Mouse (Mus musculus) frontal cortex, postnatal 36 days (tissue): Measurements from ENCODE around the gene Zfp609.
A peak's percentile ranks its signal among the peaks of the same experiment; 100 is the strongest.
"Not testable (repeated sequence)": the region's sequence is repeated elsewhere in the genome, so short reads cannot be mapped to it uniquely, and the experiment has no call there.

ENCODE experiments used
- DNase-seq, 2 experiments: peaks; one replicate each; pipeline ENCODE4 v3.0.0; 2022; ENCODE audit warnings: low spot score in 2 of 2

Gene Zfp609

DNA sequence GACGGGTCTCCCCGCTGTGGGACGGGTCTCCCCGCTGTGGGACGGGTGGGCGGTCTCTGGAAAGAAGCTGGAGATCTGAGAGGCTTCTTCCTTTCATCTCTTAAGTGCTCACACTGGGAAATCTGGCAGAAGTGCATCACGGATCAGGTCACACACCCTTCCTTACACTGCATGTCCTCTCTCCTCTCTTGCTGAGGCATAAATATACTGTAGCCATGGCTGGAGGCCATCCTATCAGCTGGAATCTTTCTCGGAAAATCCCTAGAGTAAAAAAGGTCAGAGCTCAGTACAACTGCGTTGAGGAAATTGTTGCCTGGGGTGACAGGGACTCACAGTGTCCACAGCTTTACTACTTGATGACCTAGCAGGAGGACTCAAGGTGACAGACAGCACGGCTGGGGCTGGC is 106.2 kb downstream of the Zfp609 start:
- DNase-seq, result no peak

DNA sequence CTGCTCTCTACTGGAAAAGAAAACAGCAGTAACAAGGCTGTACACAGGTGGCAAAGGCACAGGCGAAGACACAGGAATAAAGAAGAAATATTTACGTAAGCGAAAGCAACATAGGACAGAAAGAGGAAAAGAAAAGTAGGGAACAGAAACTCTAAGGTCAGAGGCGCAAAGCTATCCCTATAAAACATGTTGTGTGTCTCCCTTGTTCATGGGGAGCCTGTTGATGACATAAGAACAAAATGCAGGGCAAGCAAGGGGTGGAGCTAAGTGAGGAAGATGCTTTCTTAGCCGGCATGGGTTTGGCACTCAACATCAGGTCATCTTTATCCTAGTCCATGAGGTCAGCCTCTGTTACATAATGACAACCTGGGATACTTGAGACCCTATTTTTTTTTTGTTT is 109.2 kb downstream of the Zfp609 start:
- DNase-seq, result no peak

DNA sequence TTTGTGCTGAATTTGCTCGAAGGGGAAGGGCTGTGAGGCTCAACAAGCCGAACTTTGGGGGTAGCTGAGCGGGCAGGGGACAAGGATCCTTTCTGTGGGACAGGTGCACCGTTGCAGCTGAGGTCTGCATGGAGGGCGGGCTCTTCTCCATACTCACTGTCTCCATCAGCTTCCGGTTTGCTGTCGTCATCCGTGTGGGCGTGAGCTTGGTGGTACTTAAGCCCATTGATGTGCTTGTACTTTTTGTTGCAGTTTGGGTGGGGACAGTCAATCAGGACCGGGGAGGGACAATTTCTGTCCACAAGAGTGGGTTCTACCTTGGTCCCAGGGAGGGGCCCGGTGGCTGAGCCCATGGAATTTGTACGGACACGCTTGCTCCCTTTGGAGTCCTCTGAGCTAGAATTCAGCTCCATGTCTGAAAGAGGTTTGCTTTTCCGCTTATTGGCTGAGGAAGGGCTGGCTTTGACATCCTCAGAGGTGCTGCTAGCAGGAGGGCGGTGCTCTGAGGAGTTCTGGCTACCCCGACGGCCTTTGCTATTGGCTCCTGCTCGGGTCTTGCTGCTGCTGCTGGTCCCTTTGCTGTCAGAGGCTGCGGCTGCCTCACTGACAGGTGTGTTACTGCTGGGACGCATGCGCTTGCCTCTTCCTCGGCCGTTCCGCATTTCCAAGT is 123.3 kb downstream of the Zfp609 start:
- no peak for DNase-seq

DNA sequence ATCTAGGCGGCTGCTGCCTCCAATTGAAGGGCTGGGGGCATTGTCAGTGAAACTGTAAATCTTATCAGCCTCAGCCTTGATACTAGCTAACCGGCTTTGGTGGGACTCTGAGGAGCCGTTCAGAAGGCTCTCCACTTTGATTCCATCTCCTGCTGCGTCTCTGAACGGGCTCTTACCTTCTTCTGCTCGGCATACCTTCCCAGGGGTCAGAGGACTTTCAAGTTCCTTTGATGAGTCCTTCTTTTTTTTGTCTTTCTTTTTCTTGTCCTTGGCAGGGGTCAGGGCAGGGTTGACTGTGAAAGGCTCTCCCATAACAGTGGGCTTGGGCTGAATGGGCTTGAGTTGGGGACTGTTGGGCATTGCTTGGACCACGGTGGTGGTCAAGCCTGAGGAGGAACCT is 124.1 kb downstream of the Zfp609 start:
- DNase-seq, result no peak

DNA sequence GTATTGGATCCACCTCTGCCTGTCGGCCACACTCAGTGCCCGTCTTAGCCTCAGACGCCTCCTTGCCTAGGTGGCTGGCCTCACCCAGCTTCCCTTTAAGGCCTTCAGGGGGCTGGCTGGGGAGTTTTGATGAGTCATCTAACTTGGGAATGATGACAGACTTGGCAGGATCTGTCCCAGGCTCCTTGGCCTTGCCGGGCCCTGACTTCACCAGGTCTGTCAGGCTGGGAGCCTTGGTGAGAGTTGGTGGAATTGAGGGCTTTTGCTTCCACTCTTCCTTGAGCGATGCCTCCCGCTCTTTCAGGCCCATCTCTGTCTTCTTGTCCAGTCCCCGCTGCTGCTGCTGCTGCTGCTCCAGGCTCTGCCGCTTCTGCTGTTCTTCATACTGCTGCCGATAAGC is 125.1 kb downstream of the Zfp609 start:
- no peak for DNase-seq

DNA sequence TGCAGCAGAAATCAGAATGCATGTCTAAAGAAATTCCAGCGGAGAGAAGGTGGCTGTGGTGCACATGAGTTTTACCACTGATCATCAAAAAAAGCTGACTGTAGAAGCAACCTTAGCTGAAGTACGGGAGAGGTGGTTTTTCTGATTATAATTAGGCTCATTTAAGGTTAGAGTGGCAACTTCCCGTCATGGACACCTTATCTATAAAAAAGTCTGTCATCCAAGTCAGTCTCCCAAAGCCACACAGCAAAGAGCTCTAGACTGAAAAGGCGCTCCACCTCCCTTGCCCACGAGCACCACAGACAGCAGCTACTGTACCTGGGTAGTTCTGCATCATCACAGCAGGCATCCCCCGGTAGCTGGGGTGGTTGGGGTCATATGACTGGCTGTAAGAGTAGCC is 126.9 kb downstream of the Zfp609 start:
- DNase-seq, result no peak

DNA sequence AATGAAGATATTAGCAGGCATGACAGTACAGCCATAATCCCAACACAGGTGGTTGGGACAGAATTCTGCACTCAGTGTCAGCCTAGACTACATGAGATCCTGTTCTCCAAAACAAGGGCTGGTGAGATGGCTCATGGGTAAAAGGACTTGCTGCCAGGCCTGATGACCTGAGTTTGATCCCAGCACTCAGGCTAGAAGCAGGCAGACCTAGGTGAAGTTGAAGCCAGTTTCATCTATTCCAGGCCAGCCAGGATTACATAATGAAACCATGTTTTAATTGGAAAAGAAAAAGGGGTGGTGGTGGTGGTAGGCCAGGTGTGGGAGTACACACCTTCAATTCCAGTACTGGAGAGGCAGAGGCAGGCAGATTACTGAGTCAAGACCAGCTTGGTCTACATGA is 129.4 kb downstream of the Zfp609 start:
- no peak for DNase-seq

DNA sequence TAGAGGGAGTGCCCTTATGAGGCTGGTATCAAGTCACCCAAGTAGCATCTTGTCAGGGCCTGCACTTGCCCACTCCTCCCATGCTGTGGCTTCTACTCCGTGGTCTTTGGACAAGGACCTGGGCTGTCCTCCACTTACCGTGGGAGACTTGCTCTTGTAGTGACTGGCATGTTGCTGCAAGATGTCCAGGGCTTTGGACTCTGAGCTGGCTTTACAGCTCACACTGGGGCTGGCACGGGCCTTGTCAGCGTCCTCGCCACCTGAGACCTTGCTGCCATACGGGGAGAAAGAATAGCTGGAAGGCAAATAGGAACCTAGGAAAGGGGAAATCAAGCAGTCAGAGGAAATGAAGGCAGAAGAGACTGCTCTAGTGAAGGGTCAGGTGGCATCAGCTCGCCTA is 130.0 kb downstream of the Zfp609 start:
- DNase-seq, result no peak

DNA sequence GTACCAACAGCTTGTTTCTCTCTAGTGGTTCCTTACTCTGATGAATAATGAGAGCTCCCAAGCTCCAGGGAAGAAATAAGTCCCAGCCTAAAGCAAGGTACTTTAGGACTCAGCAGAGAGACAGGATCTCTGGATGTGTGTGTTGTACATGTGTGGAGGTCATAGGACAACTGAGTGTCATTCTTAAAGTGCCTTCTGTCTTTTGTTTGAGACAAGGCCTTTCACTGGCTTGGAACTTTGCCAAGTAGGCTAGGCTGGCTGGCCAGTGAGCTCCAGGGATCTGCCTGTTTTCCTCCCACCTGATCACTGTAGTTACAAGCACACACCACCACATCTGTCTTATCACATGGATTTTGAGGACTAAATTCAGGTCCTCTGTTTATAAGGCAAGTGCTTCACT is 131.0 kb downstream of the Zfp609 start:
- DNase-seq, result no peak

DNA sequence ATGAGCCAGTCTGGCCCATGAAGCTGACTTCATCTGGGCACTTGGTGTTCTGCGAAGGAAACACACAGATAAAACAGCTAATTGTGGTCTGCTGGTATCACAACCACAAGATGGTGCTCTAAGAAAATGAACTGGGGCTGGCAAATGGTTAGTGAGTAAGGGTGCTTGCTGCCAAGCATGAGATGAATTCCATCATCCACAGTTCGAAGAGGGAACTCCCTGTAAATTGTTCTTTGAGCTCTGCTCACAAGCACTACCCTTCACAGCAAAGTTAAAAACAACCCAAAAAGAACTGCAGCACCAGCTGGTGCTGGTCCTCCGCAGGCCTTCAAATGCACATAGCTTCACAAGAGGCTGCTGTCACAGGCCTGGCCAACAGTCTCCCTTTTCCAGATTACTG is 131.7 kb downstream of the Zfp609 start:
- DNase-seq, result peak; percentile 54 to 75

DNA sequence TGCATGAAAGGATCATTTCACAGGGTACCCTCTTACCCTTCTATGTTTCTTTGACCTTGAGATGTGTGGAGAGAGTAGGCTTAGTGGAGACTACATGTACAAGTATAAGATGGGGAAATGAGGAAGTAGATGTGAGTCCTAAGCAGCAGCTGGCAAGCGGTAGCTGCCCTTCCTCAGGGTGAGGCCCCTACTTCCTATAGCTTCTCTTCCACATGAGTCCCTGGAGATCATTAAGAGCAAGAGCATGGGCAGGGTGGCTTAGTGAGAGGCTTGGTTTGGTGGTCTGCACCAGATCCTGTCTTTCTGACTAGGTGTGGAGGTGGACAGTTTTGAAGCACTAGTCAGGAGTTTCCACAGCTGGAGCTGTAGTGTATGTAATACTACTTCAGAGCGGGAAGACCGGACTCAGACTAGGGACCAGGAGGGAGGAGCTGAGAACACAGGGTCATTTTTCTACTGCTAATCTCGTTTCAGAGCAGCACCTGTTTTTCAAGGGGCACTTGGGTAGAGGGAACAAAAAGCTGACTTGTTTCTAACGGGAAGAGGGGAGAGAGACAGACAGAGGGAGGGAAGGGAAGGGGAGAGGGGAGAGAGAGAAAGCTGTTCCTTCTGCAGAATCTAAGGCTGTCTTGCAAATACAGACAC is 134.3 kb downstream of the Zfp609 start:
- DNase-seq, result no peak

DNA sequence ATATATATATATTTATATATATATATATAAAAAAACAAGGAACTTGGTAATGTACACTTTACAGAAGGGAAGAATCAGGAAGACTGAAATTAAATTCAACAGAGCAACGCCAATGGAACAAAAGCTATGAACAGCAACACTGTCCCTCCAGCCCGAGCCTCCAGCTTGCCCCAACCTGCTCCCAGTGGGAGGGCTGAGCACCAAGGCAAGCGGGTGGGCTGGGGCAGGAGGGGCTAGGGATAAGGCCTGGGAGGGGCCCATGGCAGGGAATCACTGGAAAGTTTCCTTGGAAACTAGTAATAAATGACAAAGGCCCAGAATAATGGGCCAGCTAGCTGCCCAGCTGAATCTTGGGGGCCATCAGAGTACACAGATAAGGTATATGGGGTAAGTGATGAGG is 134.9 kb downstream of the Zfp609 start:
- no peak for DNase-seq

DNA sequence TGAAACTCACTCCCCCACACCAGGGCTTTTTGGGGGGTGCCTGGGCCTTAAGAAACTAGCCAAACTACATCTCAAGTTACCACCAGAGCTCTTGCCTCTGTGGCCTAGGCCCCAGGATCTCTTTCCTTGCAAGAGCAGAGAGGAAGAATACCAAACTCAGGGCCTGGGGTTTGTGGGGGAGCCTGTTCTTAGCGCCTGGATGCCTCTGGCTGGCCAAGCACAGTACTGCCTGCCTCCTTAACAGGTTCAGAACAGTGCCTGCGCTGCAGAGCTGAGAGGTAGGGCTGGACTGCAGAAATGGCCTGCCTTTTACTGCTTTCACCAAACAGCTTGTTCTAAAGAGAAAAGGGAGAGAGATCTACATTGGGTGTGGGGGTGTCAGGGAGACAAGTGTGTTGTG is 137.5 kb downstream of the Zfp609 start:
- DNase-seq, result not testable (repeated sequence)

DNA sequence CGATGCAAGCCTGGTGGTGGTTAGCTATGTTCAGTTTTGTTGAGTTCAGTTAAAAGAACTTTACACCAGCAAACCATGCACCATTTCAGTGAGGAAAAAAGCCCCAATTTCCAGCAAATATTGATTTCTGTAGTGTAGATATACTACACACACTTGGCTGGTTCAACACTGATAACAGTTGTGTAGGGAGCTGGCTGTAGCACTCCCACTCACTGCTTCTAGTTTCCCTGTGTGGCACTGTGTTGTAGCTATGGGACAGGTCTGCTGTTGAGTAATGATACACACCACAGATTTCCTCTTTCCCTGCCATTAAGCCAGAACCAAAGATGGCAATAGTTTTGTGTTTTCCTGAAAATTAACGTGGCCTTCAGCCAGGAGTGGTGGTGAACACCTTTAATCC is 142.7 kb downstream of the Zfp609 start:
- DNase-seq, result no peak

DNA sequence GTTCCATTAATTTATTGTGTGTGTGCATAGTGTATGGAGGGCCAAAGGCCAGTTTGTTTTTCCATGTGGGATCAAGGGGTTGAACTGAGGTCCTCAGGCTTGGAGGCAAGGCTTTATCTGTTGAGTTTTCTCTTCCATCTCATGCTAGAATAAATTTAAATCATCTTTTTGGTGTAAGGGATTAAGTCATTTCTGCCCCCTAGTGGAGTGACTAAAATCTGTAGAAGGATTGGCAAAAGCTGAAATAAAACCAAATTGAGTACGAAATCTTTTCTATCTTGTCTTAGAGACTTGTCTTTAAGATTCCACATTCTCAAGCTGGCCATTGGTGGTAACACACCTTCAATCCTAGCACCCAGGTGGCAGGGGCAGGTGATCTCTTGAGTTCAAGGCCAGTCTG is 144.4 kb downstream of the Zfp609 start:
- DNase-seq, result no peak

DNA sequence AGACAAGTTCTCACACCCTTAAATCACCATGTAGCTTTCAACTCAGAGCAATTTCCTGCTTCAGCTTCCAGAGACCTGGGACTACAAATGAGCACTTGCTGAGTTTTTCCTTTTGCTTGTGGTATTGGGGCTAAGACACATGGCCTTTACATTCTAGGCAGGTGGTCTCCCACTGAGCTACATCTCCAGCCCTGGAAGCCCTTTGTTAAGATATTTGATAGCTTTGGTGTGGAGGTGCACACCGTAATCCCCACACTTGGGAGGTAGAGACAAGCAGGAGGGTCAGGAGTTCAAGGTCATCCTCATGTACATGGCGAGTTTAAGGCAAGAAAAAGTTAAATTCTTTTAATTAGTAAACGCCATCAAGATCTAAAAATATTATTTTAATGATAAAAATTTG is 145.2 kb downstream of the Zfp609 start:
- no peak for DNase-seq

DNA sequence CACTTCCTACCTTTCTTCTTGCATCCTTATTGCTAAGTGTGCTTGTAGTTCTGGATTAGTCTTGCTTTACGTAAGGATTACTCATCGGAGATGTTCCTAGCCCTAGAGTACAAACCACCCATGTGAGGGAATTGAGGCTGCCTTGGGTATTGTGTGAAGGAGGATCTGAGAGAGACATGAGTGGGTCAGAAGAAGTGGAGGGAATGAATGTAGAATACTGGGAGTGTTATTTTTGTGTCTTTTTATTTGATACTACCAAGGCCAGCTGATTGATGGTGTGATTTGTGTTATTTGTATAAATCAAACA is 145.8 kb downstream of the Zfp609 start:
- DNase-seq, result peak; percentile 27 to 32

DNA sequence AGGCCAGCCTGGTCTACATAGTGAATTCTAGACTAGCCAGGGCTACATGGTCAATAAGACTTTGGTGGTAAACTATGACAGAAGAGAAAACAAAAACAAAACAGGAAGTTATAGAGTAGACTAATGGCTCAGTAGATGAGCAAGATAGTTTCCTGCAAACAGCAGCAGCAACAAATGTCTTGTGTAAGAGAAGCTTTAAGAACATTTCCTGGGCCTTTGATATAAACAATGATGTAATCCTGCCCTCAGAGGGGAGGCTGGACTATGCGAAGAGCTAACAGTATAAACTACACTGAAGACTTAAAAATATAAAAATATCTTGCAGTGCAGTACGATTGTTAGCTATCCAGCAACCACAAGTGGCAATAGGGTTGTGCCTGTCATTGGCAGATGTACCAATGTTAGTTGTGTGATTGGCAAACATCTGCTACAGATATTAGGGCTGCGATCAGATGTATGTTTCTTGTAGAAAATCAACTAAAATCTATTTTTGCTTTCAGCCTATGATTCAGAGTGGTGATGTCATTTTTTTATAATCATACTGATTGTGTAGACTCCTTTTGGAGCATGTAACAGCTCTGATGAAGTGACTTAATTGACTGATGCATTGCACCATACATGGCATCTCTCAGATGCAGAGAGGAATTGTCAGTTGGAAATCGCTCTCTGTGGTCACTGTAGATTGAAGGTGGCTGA is 146.3 kb downstream of the Zfp609 start:
- no peak for DNase-seq

DNA sequence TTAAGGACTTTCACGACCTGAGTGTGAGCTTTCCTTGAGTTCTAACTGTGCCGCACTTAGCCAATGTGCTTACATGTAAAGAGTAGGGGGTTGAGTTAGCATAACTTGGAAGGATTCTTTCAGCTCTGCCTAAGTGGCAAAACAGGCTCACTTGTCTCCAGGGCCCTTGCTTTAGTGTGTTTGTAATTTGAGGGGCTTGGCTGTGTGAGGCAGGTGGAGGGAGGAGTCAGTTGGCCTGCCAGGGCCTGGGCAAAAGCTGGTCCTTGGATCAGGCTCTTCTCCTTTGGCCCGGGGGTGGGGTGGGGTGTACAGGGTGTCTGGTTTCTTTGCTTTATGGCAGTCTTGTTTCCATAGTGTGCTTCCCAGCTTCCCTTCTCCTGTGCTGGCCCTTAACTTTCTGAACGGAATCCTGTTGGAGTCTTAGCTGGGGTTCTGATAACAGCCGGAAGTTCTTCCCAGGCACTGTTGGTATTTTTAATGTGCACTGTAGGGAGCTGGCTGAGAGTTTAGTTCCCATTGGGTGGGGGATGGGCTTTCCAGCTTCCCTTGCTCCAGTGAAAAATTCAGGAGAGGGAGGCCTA is 148.1 kb downstream of the Zfp609 start:
- DNase-seq, result no peak

DNA sequence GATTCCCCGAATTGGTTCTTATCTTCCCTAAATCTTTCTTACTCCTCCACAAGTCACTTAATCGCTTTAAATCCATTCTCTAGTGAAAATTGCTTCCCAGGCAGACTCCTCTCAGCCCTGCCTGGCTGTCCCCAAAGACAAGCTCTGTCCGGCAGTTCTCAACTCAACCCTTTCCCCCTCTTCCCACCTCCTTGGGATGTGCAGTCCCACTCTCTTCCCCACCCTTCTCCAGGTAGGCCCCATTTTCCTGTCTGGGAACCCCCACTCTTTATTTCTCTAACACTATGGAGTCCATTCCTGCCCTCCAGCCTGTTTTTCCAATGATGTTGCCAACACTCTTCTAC is 150.3 kb downstream of the Zfp609 start:
- no peak for DNase-seq

DNA sequence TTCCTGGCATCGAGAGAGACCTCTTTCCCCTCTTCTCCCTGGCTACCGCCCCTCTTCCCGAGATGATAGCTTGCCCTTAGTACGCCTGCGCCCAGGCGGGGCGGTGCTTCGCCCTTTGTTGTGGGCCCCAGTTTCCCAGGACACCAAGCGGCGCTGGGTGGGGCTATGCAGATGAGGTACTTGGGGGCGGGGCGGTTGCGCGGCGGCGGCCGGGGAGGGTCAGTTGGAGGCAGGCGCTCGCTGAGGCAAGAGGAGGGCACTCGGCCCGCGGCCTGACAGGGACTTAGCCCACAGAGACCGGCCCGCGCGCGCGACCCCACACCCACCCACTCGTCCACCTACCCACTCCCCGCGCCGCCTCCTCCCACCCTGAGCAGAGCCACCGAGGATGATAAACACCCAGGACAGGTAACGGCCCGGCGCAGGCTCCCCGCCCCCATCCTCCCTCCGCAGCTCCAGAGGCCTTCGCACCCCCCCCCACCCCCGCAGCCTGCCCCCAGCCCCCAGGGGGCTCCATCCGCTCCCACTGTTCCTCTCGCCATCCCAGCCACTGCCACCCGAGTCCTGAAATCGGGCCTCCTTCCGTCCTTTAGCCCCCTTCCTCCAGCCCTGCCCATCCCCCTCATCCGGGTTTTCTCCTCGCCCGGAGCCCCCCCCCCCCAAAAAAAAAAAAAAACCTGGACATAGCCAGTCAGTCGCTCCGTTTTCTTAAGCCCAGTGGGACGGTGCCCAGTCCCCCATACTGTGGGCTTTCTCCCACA is 150.8 kb downstream of the Zfp609 start:
- DNase-seq, result peak; percentile 93 to 96
